Mouse (Mus musculus) stomach, embryonic 14.5 days (tissue): ENCODE data around the gene Rgs16. TPM values are rescaled to one million over a fixed set of nuclear protein-coding genes. Genes with fewer than 3 reads are reported as not detected.

Experiments used
- ATAC-seq: fragments of 200-750 bp; cut with Nextera tagmentation; 2 replicates; pipeline ENCODE4 v1.8.0; 2017; ENCODE audit warnings: low read depth, moderate TSS enrichment; ENCODE audit not compliant: insufficient number of reproducible peaks, insufficient read depth, low FRiP score
- H3K27ac ChIP-seq: fragments of 300-500 bp; sonication (generic); 2 replicates; pipeline ENCODE4 v1.5.1; 2014; ENCODE audit warnings: mild to moderate bottlenecking, low read length, moderate library complexity, mixed read lengths
- H3K27me3 ChIP-seq: fragments of 300-500 bp; sonication (generic); 2 replicates; pipeline ENCODE4 v1.6.1; 2014; ENCODE audit warnings: low read length, control low read depth, mixed read lengths; ENCODE audit not compliant: control insufficient read depth, insufficient read depth
- H3K36me3 ChIP-seq: fragments of 300-500 bp; sonication (generic); 2 replicates; pipeline ENCODE4 v1.6.1; 2014; ENCODE audit warnings: mild to moderate bottlenecking, control low read depth, low read length, moderate library complexity, mixed read lengths; ENCODE audit not compliant: control insufficient read depth, insufficient read depth
- H3K4me1 ChIP-seq: fragments of 300-500 bp; sonication (generic); 2 replicates; pipeline ENCODE4 v1.6.1; 2014; ENCODE audit warnings: low read length, control low read depth, mixed read lengths; ENCODE audit not compliant: control insufficient read depth, insufficient read depth
- H3K4me2 ChIP-seq: fragments of 300-500 bp; sonication (generic); replicated peaks from 2 replicates; pipeline ENCODE4 v1.6.1; 2014; ENCODE audit warnings: low read depth, low read length, control low read depth
- H3K4me3 ChIP-seq: fragments of 300-500 bp; sonication (generic); 2 replicates; pipeline ENCODE4 v1.5.1; 2014; ENCODE audit warnings: low read depth, low read length, control low read depth
- H3K9ac ChIP-seq: fragments of 300-500 bp; sonication (generic); replicated peaks from 2 replicates; pipeline ENCODE4 v1.6.1; 2014; ENCODE audit warnings: low read depth, mild to moderate bottlenecking, control low read depth, low read length, moderate library complexity, mixed read lengths
- H3K9me3 ChIP-seq: fragments of 300-500 bp; sonication (generic); 2 replicates; pipeline ENCODE4 v1.6.1; 2016; ENCODE audit warnings: low read depth, low read length, control low read depth; ENCODE audit not compliant: control insufficient read depth
- WGBS: fragments of 180-500 bp; shearing (Covaris S2); extraction: QIAGEN DNeasy Blood & Tissue Kit; methylation state at CpG from one replicate; pipeline ENCODE4 v1.1.7; 2014; 5-methylcytosine and 5-hydroxymethylcytosine counted together
- polyA plus RNA-seq: library from polyadenylated mRNA; unstranded; fragments of >200 nt; fragmentation: Nextera tagmentation; extraction: Ambion mirVana; gene quantifications from 2 replicates; pipeline ENCODE4 v1.2.1, GENCODE M21; 2014

Gene Rgs16
- polyA plus RNA-seq, 1 experiment from 2014 or later, result 2.4 TPM

DNA sequence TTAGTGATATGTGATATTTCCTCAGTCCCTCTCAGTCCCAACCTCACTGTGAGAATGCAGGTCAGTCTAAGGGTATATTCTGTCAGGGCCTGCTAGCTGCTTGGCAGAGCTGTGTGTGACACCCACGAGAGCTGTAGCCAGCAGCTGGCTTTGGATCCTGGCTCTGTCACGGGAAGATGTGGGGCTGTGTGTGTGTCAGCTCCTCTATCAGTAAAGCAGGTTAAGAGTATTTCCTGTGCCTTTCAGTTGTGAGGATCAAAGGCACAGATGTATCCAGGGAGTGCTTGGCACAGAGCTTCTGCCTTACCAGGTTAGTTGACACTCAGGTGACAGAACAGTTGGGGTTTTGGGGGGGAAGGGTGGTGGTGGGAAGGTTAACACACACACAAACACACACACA is 10.3 kb upstream of the Rgs16 start:
- 62% methylated on average over 2 of the region's 2 CpGs for WGBS
- ATAC-seq, result no peak
- Histone ChIP-seq H3K9ac (no peak overlapping the region), H3K4me1 (peaks cover 9% of the 10 kb centered on the region; the same call in 1 of the 2 replicates), H3K27me3 (no peaks in the 10 kb centered on the region), H3K4me2 (no peak overlapping the region), H3K36me3 (no peaks in the 10 kb centered on the region), H3K9me3 (no peaks in the 10 kb centered on the region), H3K4me3 (no peak overlapping the region), H3K27ac (no peak overlapping the region)

DNA sequence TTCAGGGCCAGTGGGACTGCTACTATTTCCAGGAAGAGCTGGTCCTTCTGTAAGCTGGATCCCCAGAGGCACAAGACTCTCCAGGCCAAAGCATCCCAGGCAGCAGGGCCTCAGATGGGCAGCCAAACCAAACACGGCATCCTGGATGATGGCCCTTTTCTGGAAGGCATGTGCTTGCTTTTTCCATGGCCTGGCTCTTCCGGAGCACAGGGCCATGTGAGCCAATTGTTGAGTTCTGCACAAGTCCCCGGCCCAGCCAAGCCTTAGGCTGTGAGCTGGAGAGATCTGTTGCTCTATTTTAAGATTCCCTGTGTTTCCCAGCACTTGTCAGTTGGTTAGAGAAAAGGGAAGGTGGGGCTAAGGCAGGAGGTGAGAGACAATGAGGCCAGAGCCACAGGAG is 9.5 kb upstream of the Rgs16 start:
- Histone ChIP-seq H3K27ac (no peak overlapping the region), H3K9me3 (no peaks in the 10 kb centered on the region), H3K9ac (no peak overlapping the region), H3K36me3 (no peaks in the 10 kb centered on the region), H3K4me1 (peaks cover 9% of the 10 kb centered on the region; the same call in 1 of the 2 replicates), H3K4me3 (no peak overlapping the region), H3K4me2 (no peak overlapping the region), H3K27me3 (no peaks in the 10 kb centered on the region)
- no peak for ATAC-seq
- 56% methylated on average over 3 of the region's 3 CpGs for WGBS

DNA sequence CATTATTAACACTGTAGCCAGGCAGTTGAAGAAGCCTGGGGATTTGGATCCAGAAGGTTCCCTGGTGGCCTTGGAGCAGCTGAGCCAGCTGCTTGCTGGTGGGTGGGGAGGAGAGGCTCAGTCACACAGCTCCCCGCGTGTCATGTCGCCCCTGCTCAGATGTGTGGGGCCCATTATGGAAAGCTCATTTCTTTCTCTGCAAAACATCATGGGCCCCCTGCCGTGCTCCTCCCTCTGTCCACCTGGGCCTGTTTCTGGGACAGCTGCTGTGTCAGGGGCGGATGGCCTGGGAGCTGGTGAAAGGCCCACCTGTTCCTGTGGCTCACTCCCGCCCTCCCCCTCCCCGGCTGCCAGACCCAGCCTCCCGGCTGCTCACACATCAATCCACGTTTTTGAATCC is 7.0 kb upstream of the Rgs16 start:
- Histone ChIP-seq H3K9me3 (no peaks in the 10 kb centered on the region), H3K27me3 (0 out of 2 replicates have a peak, but pooled peaks cover 4% of the 10 kb centered on the region), H3K9ac (no peak overlapping the region), H3K4me3 (no peak overlapping the region), H3K4me1 (peaks cover 9% of the 10 kb centered on the region; the same call in 1 of the 2 replicates), H3K4me2 (no peak overlapping the region), H3K27ac (no peak overlapping the region), H3K36me3 (no peaks in the 10 kb centered on the region)
- 29% methylated on average over 9 of the region's 9 CpGs for WGBS
- no peak for ATAC-seq

DNA sequence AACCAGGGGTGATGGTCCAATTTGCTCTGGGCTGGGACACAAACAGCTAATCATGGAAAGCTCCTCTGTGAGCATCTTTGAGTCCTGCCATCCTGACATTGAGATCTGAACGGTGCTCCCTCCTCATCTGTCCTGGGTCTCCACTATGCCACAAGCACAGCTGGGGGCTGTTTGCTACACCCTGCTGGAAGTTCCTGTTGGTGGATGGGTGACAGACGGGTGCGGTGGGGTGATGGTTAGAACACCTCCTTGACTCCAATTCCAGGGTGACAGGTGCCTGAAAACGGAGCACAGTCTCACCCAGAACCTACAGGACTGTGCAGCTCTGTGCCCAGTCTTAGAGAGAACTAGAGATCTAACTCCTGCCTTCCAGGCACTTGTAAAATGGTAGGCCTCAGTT is 5.3 kb upstream of the Rgs16 start:
- peaks cover 9% of the 10 kb centered on the region; the same call in 1 of the 2 replicates for H3K4me1 ChIP-seq
- no peak for ATAC-seq
- no peak overlapping the region for H3K4me2 ChIP-seq
- 76% methylated on average over 4 of the region's 4 CpGs for WGBS
- H3K9me3 ChIP-seq, result no peaks in the 10 kb centered on the region
- H3K27ac ChIP-seq, result no peak overlapping the region
- no peak overlapping the region for H3K9ac ChIP-seq
- H3K27me3 ChIP-seq, result peaks cover 13% of the 10 kb centered on the region; the same call in 1 of the 2 replicates
- H3K36me3 ChIP-seq, result no peaks in the 10 kb centered on the region
- H3K4me3 ChIP-seq, result no peak overlapping the region

DNA sequence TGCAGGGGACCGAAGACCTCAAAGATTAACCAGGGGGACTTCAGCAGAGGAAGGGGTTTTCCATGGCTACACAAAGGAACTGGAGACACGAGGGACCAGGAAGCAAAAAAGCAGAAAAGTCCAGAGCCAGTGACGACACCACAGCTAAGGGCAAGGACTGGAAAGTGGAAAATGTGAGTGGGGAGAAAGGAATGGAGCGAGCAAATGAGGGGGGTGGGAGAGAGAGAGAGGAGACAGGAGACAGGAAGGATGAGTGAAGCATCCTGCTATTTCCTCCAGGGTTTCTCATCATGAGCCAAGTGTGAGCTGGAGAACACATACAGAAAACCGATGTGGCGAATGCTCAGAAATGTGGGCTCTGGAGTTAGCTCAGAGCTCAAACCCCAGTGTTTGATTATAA is 4.1 kb upstream of the Rgs16 start:
- Histone ChIP-seq H3K4me2 (no peak overlapping the region), H3K9ac (no peak overlapping the region), H3K27me3 (peaks cover 13% of the 10 kb centered on the region; the same call in 1 of the 2 replicates), H3K4me3 (no peak overlapping the region), H3K9me3 (no peaks in the 10 kb centered on the region), H3K36me3 (no peaks in the 10 kb centered on the region), H3K4me1 (peaks cover 9% of the 10 kb centered on the region; the same call in 1 of the 2 replicates), H3K27ac (no peak overlapping the region)
- 70% methylated on average over 6 of the region's 6 CpGs for WGBS
- no peak for ATAC-seq

DNA sequence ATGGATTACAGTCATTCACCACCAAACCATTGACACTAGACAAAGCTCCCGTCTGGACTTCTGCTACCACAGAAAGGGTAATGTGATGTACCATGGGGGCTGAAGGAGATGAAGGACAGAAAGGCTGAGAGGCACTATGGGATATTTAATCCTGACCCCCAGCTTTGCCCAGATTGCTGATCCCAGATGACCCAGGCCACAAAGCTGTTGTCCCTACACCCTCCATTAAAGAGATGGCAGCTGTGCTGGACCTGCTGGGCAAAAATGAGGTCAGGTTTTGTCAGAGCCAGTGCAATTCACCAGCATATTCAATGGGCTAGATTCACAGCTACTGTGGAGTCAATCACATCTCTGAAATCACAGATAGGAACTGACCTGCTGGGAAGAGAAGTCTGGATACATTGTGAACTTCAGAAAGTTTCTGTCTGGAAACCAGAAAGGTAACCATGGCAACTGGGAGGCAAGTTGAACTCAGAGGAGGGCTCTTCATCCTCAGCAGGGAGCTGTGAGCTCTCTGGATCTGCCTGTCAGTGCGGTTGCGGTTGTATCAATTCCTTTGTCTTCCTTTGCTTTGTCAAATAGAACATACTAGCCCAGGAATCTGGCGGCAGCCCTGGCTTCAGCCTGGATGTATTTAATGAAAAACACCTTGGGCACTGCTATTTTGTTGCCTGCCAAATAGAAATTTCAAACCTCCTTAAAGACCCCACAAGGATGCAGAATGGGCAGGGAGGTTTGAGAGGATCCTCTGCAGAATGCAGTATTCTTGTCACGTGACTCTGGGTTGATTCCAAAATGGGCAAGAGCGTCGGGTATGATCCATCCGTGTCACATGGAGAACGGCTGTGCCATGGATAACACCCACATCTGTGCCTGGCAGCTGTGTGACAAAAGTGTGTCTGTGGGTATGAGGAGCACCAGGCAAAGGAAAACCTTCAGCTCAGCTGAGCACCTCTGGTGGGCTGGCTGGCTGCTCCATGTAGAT is 2.8 kb upstream of the Rgs16 start:
- 55% methylated on average over 9 of the region's 9 CpGs for WGBS
- Histone ChIP-seq H3K4me1 (peaks cover 9% of the 10 kb centered on the region; the same call in 1 of the 2 replicates), H3K4me2 (no peak overlapping the region), H3K9me3 (no peaks in the 10 kb centered on the region), H3K27ac (no peak overlapping the region), H3K27me3 (peaks cover 13% of the 10 kb centered on the region; the same call in 1 of the 2 replicates), H3K36me3 (no peaks in the 10 kb centered on the region), H3K9ac (no peak overlapping the region), H3K4me3 (no peak overlapping the region)
- no peak for ATAC-seq

DNA sequence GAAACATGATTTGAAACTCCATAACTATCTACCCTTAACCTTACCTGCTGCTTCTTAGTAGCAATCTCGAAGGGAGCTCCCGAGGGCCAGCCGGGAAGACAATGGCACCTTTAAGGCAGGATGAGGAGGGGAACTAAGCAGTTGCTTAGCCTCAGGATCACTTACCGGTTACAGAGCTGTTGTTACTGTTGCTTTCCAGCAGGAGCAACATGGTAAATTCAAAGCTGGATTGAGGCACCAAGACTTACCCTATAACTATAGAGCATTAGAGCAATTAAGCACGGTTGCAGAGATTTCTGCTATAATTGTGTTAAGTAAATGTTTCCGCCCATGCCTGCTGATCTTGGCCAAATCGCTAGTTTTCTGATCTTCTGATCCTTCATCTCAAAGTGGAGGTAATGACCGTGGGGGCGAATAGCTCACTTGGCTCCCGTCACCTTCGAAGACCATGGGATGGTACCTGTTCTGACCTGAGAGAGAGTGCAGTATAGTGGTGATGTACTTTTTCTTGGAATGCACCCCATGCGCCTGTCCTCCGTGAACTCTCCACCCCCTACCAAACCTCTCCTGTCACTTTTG is 623 bp upstream of the Rgs16 start:
- ATAC-seq, result no peak
- 23% methylated on average over 13 of the region's 13 CpGs for WGBS

DNA sequence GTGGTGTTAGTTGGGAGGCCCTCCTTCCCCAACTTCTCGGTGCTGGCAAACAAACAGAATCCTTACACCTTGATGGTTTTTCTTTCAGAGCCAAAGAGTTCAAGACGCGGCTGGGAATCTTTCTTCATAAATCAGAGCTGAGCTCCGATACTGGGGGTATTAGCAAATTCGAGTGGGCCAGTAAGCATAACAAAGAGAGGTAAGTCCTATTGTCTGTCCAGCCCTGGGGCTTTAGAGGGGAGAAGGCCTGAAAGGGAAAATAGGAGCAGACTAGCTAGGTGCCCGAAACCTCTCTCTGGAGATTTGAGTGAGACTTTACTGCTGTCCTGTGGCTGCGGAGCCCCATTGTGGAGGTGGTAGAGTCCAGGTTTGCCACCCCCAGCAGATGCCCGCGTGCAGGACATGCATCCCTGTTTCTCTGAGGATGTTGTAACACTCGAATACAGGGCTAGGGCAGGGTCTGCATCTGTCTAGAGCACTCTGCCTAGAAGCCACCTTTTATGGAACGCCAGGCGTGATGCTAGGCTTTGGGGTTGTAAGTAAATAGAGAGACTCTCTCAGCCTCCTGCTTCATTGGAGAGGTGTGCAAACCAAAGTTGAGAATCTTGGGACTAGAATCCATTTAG is 739 bp downstream of the Rgs16 start:
- WGBS, result 40% methylated on average over 12 of the region's 12 CpGs
- peaks cover 13% of the 10 kb centered on the region; the same call in 1 of the 2 replicates for H3K27me3 ChIP-seq
- H3K9ac ChIP-seq, result no peak overlapping the region
- peak overlapping the region; percentile 31 for H3K4me3 ChIP-seq
- H3K36me3 ChIP-seq, result no peaks in the 10 kb centered on the region
- peak overlapping the region; percentile 70 for H3K4me2 ChIP-seq
- no peak for ATAC-seq
- H3K27ac ChIP-seq, result no peak overlapping the region
- H3K4me1 ChIP-seq, result no peaks in the 10 kb centered on the region
- H3K9me3 ChIP-seq, result no peaks in the 10 kb centered on the region

More for the DNA sequence above, 623 bp upstream of the Rgs16 start:
- H3K9ac ChIP-seq, result no peak overlapping the region
- H3K27ac ChIP-seq, result no peak overlapping the region
- peak overlapping the region; percentile 70 for H3K4me2 ChIP-seq
- peaks cover 13% of the 10 kb centered on the region; the same call in 1 of the 2 replicates for H3K27me3 ChIP-seq
- no peaks in the 10 kb centered on the region for H3K36me3 ChIP-seq
- no peaks in the 10 kb centered on the region for H3K4me1 ChIP-seq
- no peaks in the 10 kb centered on the region for H3K9me3 ChIP-seq
- peak overlapping the region; percentile 31 for H3K4me3 ChIP-seq
